Mouse (Mus musculus) cerebellum, postnatal 4 days (tissue): ENCODE data around the gene Actr3b.
"Not testable (repeated sequence)": the region's sequence is repeated elsewhere in the genome, so short reads cannot be mapped to it uniquely, and the experiment has no call there.

Source experiments
- DNase-seq, 2 experiments: peaks; one replicate each; pipeline ENCODE4 v3.0.0; 2022; ENCODE audit warnings: low spot score in 2 of 2, mixed read lengths in 1 of 2

Actr3b gene

DNA sequence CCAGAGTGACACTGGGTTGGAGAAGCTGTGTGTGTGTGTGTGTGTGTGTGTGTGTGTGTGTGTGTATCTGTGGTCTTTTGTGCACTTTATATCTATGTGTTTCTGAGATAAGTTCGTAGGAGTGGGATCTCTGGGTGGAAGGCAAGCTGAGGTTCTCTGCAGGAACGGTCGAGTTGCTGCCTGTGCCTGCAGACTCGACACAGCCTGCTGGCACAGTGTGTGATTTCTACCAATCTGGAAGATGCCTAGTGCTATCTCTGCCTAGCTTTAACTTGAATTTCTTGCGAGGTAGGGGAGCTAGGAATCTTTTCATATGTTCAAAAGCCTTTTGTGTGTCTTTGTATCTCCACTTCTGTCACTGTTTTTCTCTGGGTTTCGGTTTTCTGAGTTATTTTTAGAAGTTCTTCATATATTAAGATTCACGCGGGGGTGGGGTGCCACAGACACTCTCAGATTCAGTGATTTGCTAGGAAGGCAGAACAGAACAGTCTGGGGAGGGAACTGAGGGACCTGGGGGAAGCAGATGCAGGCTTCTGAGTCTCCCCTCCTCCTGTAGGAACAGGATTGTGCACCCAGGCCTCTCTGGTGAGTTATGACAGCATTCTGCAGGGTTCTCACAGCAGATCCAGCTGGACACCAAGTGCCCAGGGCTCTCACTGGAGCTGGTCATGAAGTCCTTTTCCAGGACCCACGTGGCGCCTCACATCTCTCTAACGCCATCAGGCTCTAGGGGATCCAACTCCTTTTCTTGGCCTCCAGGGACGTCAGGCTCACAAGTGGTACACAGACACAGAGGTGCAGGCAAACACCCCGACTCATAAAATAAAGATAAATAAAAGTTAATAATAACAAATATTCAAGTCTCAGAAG, 14.4 kb downstream of the Actr3b start:
- DNase-seq: no peak

DNA sequence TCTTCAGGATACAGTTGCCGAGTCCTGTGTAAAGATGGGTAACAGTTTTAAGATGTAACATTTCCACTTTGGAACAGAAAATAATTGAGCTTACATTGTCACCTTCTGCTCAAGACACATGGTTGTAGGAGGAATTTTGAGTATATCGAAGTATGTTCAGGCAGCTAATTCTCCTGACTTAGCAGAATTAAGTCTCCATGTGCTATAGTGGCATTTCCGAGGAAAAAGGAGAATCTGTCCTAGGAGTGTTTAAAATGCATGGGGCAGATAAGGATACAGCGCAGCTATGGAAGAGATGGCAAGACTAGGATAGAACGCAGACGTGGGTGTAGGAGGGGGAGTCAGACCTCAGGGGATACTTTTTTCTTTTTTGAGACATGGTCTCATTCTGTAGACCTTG, 31.8 kb downstream of the Actr3b start:
- no peak for DNase-seq

DNA sequence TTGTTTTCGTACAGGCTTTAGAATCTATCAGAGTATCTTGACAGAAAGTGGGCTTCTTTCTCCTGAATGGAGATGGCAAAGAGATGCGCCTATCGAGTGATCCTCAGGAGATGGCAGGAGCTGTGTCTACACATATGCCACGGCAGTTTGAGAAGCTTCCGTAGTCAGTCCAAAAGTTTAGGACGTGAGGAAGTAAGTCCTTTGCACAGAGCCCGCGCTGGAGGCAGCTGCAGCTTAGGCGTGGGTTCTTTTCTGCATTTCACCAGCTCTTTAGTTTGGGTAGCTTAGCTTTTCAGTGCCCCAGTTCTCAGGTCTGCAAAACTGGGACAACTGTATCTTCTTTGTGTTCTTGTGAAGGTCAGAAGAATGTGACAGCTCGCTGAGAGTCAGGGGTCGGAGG, 38.0 kb downstream of the Actr3b start:
- DNase-seq: no peak

DNA sequence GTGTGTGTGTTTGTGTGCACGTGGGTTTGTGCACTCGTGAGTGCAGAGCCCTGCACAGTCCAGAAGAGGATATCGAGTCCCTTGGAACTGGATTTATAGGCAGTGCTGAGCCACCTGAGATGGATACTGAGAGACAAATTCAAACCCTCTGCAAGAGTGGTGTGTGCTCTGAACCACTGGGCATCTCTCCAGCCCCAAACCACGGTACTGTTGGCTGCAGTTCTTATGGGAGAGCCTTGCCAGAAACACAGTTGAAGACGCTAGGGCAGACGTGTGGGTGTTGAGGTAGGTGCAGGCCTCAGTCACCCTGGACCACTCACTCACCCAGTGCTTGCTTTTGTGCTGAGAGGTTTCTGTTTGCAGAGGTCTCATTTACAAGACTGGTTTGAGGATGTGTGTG, 41.1 kb downstream of the Actr3b start:
- no peak for DNase-seq

DNA sequence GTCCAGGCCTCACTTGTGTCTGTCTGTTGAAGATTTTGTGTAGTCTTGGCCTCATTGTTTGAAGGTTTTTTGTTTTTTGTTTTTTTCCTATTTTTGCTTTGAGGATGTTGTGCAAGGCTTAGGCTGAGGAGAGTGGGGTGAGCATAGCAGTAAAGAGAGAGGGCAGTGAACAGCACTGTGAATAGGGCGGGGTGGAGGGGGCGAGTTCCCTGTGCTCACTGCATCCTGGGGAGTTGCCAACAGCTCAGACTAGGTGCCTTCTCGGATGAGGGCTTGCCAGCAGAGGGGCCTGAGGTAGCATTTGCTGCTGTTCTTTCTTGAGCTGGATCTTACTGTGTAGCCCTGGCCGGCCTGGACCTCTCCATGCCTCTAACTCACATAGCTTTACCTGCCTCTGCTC, 41.9 kb downstream of the Actr3b start:
- no peak for DNase-seq

DNA sequence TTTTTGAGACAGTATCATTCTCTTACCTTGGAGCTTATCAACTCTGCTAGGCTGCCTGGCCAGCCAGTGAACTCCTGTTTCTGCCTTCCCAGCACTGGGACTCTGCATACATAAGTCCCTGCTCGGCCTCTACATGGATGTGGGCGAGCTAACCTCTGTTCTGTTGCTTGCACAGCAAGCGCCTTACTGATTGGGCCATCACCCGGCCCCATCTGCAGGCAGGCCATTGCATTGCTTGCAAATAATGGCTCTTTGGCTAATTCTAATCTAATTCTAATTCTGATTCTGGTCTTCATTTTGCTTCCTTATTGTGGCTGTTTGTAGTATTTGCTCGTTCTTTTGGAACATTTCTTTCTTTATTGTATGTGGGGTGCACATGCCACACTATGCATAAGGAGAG, 44.8 kb downstream of the Actr3b start:
- DNase-seq: no peak

DNA sequence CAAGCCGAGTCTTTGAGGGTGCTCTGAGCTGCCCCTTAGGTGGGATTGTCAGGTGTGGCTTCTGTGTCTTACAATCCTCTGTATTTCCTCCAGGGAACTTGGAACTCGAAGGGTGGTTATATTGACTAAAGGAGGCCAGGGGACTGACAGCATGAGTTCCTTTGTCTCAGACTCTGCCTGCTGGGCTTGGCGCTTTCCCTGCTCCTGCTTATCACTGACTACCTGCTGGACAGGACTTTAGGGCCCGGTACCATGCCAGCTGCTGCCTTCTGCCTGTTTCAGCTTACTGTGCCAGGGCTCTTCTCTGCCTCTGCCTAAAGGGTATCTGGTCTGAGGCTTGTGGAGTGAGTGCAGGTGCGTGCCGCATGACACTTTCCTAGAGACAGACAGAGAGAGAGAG, 53.1 kb downstream of the Actr3b start:
- DNase-seq: no peak

DNA sequence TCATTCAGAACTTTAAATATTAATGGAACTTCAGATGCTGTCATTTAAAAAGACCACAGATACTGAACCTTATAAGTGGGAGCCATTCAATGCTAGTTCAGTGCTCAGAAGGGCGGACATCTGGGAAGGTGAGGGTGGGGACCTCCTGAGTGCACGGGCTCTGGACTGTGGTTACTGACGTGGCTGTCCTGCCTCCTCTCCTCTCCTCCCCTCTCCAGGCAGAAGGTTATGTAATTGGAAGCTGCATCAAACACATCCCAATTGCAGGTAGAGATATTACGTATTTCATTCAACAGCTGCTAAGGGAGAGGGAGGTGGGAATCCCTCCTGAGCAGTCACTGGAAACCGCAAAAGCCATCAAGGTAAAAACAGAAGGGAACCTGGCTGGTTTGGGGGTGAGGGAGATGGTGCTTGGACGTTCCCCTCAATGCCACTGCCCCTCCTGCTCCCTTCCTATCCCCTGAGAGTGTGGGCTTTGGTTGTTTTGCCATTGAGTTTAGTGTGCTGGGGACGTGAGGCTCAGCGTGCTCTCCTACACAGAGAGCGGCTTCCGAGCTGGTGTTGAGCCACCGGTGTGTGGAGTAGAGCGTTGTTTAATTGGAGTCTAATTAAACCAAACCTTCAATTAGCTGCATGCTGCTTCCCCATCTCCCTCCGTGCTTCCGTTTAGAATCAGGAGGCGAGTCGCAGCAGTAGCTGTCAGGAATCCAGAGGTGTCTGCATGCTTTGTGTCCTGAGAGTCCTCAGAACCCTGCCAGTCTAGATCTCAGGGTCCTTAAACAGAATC, 69.7 kb downstream of the Actr3b start:
- no peak for DNase-seq

DNA sequence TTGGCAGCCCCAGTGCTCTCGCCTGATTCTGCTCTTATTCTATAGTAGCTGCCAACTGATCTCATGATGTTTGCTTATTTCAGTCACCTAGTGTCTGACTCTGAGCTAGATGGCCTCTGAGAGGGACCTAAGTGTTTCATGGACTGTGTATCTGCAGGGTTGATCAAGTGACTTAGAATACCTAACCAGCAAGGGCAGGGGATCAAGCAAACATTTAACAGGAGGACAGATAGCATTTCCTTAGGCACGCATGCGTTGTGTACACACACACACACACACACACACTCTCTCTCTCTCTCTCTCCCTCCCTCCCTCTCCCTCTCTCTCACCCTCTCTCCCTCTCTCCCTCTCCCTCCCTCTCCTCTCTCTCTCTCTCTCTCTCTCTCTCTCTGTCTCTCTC, 71.0 kb downstream of the Actr3b start:
- DNase-seq: no peak

DNA sequence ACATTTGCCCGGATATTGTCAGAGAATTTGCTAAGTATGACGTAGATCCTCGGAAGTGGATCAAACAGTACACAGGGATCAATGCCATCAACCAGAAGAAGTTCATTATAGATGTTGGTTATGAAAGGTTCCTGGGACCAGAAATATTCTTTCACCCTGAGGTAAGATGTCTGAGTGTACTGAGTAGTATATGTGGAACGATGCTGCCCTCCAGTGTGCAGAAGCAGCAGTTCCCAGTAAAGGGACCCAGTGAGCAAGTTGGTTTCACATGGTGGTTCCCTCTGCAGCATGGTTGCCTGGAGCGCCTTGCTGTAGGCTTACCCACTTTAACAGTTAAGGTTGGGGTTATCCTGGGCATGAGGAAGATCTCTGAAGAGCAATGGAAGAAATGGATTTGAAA, 71.8 kb downstream of the Actr3b start:
- peak in 1 of 2 experiments; percentile 45 for DNase-seq

DNA sequence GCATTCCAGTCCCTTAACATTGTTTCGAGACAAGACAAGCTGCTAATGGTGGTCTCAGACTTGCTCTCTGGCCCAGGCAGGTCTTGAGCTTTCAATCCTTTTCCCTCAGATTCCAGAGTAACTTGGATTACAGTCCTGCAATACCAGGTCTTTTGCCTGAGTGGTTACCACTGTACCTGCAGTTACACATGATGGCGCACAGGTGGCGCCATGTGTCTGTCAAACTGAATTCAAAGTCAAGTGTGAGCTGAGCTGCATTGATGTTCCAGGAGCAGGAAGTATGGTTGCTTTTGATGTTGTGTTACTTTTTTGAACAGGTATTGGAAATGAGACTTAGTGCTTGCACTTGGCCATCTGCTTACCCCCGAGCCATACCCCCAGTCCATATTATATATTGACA, 79.6 kb downstream of the Actr3b start:
- DNase-seq: peak; percentile 36 to 49

DNA sequence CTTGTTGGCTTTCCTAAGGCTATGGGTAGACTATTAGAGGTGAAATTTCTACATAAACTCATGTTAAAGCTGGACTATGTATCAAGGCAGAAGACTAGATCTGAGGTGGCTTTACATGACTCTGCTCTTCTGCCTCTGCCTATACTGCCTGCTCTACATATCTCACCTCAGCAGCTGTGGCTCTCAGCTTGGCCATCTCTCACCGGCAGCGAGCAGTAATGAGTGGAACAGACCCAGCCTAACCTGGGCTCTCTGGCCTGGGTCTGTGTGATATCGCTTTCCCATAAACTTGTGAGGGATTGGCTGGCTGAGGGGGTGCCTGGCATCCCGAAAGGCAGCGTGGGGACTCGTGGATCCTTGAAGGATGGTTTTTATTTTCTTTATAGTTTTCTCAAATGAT, 86.8 kb downstream of the Actr3b start:
- DNase-seq: no peak

DNA sequence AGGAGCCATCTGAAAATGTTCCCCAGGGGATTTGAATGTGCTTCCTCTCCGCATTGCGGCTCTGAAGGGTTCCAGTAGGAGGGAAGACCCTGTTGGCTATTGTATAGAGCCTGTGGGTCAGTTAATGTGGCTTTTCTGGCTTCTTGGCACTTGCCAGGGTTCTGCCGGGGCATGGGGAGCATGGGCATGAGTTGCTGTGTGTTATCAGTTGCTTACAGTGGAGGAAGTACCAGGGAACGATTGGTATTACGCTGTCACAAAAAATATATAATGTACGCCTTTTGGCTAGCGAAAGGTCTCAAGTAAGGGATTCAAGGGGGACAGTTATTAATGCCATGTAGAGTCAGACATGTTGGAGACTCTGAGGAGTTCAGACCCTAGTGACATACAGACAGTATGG, 87.4 kb downstream of the Actr3b start:
- DNase-seq: no peak

DNA sequence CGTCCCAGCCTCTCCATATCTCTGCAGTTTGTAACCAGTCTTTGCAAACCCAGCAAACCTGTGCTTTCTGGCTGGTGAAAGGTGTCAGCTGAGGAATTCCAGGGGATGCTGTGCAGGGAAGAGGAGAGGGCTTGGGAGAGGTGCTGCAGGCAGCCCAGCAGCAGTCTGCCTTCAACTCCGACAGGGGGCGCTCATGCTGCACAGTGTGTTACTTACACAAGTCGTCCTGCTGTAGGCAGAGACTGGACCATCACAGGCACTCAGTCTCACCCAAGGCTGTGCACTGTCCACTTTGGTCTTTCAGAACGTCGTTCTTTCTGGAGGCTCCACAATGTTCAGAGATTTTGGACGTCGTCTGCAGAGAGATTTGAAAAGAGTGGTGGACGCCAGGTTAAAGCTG, 88.3 kb downstream of the Actr3b start:
- DNase-seq: peak; percentile 56 to 68

DNA sequence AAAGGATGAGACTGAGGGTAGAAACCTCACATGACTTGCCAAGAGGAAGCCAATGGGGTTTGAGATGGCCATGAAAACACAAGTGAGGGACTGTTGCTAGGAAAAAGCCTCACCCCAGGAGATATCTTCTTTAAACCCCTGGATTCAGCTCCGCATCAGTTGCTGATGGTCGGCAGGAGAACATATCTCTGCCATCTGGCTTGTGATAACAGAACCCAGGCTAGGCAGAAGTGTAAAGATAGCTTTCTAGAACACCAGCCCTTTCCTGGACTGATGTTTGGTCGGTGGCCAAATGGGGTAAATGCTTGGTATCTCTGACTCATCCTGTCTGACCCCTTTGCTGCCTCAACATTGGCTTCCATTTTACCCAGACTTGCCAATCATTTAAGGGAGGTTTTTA, 106.4 kb downstream of the Actr3b start:
- no peak for DNase-seq

DNA sequence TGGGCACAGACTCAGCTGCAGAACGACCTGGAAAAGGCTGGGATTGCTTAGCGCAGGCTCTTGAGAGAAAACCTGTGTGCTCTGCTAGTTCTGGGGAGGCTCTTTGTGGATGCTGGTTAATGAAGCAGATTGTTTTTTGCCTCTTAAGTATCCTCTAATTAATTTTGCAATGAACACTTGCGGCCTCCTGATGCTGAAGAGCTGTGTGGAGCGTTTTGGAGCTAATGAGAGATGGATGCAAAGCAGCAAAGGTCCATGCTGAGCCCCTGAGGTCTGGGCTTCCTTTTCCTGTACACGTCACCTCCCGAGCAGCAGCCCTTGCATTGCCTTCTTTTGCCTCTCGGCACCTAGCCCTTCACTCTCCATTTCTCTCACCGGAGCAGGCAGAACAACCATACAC, 110.1 kb downstream of the Actr3b start:
- DNase-seq: no peak

DNA sequence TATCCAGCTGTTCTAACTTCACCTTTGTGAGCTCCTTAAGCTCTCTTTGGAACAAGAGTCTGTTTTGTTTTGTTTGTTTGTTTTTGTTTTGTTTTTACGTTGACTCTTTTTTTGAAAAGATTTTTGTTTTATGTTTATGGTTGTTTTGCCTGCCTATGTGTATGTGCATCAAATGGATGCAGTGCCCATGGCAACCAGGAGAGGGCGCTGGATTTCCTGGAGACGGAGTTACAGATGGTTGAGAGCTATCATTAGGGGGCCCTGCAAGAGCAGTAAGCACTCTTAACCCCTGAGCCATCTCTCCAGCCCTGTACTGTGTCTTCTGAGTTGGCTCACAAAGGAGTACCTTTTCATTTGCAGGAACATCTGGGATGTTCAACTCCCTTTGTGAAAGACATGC, 110.8 kb downstream of the Actr3b start:
- DNase-seq: no peak

DNA sequence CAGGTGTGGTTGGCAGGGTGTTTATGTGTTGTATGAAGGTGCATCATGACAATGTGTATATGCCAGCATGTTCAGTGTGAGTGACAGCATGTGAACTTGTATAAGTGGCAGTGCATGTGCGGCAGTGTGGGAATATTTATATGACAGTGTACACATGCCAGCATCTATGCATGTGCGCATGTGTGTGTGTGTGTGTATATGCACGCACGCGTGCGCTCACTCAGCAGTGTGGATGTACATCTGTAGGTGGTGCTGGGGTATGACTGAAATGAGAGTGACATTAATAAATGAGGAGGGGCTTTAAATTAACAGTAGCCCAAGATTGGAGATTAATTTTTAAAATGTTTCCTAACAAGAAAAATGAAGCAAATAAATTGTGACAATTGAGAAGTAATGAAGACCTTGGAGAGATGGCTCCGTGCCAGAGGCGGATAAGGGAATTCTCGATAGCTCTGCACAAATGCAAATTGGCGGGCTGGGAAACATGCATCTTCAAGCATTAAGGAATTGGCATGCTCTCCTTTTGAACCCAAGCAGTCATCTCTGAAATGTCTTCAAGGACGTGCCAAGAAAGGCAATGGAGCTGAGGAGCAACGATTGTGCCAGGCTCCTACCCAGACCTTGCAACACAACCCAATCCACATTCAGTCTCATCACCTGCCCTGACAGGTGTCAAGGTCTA, 111.7 kb downstream of the Actr3b start:
- peak in 1 of 2 experiments; percentile 29 for DNase-seq

DNA sequence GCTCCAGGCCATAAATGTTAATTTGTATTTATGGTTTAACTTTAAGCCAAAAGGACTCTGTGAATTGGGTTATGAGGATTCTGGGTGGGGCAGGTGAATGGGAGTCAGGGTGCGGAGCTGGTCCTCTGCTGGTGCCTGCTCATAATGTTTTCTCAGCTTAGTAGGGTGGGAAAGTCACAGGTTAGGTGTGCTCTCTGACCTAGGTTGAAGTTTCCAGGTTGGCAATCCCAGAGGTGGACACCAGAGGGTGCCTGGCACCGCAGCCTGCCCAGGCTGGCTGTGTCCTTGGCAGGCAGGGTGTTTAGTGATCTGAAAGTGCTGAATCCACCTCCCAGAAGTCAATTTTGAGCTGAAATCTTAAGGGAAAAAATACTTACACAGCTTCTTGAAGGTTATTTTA, 113.2 kb downstream of the Actr3b start:
- peak in 1 of 2 experiments; percentile 24 for DNase-seq

DNA sequence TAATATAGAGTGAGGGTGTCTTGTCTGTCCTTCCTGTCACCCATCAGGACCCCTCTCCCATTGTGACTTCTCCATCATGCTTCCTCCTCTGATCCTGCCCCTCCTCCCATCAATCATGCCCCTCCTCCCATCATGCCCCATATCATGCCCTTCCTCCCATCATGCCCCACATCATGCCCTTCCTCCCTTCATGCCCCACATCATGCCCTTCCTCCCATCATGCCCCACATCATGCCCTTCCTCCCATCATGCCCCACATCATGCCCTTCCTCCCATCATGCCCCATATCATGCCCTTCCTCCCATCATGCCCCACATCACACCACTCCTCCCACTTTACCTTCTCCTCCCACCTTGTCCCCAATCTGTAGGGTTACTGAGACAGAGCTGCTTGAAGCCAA, 116.1 kb downstream of the Actr3b start:
- DNase-seq: not testable (repeated sequence)

DNA sequence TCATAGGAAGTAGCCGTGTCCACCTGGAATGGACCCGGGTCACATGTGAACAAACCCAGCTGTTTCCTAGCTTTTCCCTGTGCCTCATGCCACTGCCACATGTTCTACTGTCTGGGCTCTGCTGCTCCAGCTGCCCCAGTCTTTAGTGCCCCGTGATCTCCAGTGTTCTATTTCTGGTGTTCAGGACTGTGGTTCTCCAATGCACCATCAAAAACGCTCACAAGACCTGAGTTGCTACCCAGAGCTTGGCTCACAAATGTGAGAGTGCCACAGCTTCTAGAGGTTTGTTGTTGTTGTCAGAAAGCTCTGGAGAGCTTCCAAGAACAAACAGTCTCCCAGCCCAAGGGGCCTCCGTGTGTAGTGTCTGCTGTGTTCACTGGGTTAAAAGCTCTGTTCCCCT, 117.5 kb downstream of the Actr3b start:
- DNase-seq: no peak

DNA sequence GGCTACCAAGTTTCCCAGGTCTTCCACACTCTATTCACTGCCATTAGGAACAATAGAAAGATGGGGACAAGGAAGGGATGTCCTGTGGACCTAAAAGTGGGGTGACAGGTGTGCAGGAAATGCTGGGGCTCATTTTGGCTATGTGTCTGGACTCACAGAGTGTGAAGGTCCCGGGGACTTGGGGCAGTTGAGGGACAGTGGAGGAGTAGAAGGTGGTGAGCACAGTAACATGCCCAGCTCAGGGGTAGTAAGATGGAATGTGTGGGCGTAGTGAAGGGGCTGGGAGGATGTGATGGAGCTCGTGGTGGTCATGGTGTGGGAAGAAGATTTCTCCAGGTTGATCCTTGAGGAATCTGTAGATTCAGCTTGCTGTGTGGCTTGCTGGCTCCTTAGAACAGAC, 118.2 kb downstream of the Actr3b start:
- DNase-seq: no peak

DNA sequence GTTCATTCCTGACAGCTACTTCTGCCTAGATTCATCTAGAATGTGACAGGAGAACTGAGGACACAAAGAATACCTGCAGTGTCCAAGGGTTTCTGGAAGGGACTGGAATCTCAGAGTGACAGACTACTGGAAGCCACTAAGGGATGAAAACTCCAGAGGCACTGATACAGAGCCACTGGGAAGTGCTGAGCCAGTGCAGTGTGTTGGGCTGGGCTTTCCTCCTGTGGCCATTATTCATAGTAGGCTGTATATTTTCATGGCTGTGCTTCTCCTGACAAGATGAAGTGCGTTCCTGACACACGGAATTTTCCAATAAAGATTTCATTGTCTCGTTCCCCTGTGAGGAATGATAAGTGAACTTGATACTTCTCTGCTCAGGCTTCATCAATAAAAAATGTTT, 126.9 kb downstream of the Actr3b start:
- no peak for DNase-seq
